Mouse (Mus musculus): ENCODE measurements at regions not wholly inside any gene's neighbourhood (a gene's known extent, or its start where the extent isn't known, plus 50 kb on each side); places are given as distances from the start of the nearest gene placed in this dataset.

DNA sequence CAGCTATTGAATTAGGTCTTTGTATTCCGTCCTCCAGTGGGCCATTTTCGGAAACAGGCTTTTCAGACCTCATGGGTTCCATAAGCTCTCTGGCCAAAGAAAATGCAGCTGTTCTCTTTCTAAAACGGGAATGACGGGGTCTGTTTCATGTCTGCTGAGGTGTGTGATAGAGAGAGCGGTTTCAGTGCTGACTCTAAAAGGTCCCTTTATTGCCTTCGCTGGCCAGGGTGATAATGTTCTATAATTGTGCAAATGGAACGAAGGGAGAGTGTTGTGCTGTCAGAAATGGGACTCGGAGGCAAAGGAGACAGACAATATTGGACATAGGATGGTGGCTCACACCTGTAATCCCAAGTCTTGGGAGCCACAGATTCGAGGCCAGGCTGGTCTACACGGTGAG, 53.5 kb upstream of the Osbpl8 start:
- ATAC-seq (replicated peaks; ENCODE audit: low FRiP score, poor library complexity, severe bottlenecking), result no peak

DNA sequence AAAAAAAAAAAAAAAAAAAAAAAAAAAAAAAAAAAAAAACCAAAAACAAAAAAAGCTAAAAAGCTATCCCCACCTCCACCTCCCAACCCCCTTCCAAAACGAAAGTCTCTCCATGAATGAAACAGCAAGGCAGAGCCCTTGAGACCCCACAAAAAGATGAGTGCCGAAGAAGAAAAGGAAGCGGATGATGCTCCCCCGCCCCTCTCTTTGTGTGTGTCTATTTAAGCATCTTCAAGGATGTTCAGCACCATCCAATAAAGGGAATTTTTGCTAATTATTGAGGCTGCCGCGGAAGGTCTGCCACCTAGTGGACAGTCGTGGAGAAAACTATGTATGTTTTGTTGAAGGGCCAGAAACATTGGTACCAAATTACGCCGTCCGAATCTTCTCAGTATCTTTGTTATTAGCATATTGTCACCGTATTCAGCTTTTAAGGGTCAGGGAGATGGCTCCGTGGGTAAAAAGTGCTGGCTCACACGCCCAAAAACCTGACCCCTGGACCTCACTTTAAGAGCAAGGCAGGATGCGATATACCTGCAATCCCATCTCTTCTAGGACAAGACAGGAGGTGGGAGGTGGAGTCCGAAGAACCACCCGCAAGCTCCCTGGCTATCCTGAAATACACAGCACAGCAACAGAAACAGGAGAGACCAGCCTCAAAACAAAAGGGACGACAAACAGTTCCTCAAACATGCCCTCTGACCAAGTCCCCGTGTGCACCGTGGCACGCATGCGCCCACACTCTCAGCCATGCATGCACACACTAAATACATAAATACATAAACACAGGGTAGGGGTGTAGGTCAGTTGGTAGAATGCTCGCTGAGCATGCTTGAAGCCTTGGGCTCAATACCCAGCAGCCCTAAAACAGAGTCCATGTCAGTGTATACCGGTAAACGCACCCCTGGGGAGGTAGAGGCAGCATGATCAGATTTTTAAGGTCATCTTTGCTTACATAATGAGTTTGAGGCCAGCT, 55.6 kb upstream of the Osbpl8 start:
- peak; percentile 79 for ATAC-seq (replicated peaks; ENCODE audit: low FRiP score, poor library complexity, severe bottlenecking)

DNA sequence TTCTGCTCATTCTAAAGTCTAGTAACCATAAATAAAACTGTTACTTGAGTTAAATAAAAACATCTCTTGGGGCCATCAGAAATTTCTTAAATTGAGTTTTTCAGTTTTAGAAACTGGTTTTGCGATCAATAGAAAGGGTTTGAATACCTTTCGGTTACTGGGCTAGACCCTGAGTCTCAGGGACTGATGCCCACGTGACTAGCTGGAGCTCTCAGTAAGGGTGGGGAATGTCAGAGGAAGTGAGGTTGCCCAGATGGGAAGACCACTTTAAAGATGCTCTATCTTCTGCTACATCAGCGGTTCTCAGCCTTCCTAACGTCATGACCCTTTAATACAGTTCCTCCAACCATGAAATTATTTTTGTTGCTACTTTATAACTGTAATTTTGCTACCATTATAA, 56.7 kb upstream of the Osbpl8 start:
- ATAC-seq (replicated peaks; ENCODE audit: low FRiP score, poor library complexity, severe bottlenecking), result no peak

DNA sequence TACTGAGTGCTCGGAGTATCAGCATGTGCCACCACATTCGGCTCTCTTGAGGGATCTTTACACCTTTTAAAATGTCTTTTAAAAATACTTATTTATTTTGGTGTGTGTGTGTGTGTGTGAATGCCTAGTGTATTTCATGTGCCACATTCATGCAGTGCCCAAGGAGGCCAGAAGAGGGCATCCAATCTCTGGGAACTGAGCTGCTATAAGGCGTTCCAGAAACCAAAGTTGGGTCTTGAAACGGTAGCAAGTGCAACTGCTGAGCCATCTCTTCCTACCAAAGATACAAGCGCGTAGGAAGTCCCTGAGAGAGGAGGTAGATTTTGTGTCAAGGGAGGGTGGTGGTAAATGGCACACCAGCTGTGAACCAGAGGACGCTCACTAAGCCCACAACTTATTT, 57.2 kb upstream of the Osbpl8 start:
- peak; percentile 70 for ATAC-seq (replicated peaks; ENCODE audit: low FRiP score, poor library complexity, severe bottlenecking)

DNA sequence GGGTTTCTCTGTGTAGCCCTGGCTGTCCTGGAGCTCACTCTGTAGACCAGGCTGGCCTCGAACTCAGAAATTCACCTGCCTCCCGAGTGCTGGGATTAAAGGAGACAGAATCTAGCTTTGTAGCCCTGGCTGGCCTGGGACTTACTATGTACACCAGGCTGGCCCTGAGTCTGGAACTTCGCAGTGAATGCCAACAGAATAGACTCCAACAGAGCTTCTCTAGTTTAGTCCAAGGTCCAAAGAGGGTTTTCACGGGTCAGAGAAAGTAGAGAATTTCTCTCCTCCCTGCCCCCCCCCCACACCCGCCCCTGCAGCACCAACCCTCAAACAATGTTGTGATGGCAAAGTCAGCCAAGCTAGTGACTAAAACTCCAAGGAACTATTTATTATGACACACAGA, 58.1 kb upstream of the Osbpl8 start:
- no peak for ATAC-seq (replicated peaks; ENCODE audit: low FRiP score, poor library complexity, severe bottlenecking)

DNA sequence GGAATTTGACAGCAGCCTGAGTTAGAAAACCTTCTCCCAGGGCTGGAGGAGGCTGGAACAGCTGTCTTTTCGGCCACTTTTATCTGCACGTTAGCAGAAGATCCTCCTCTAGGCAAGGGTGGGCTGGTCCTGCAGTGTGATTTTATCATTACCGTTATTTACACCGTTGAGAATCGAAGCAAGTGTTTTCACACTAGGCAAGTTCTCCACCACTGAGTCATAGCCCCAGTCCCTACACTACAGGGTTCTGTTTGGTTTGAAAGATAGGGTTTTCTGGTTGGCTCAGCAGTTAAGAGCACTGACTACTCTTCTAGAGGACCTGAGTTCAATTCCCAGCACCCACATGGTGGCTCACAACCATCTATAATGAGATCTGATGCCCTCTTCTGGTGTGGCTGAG, 58.9 kb upstream of the Osbpl8 start:
- ATAC-seq (replicated peaks; ENCODE audit: low FRiP score, poor library complexity, severe bottlenecking), result no peak

DNA sequence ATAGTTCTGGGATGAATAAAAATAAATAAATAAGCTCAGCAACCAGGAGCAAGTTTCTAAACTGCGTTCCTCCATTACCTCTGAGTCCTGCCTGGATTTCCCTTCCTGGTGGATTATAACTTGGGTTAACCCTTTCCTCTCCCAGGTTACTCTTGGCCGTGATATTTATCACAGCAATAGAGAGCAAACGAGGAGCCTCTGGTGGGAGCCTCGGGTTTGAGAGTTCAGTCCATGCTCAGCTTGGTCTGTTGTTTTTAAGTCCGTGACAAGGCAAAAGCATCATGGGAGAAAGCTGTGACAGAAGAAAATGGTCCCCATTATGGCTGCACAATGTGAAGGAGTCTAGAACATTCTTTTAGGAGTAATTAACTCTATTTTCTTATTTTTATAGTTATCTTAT, 61.0 kb upstream of the Osbpl8 start:
- no peak for ATAC-seq (replicated peaks; ENCODE audit: low FRiP score, poor library complexity, severe bottlenecking)

DNA sequence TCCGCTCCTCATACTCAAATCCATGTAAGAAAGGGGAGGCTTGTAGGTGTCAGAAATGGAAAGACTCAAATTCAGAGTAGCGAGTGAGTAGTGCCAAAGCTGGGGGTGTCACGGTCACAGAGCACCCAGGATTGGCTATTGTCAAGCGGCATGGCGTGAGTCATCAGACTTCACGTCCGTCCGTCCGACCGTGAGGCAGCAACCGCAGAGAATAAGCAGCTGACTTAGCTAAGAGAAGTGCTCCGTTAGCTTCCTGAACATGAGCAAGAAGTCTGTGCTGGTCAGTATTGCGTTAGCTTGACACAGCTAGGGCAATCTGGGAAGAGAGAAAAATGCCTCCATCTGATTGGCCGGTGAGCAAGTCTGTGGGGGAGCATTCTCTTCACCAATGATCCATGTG, 61.5 kb upstream of the Osbpl8 start:
- ATAC-seq (replicated peaks; ENCODE audit: low FRiP score, poor library complexity, severe bottlenecking), result no peak

DNA sequence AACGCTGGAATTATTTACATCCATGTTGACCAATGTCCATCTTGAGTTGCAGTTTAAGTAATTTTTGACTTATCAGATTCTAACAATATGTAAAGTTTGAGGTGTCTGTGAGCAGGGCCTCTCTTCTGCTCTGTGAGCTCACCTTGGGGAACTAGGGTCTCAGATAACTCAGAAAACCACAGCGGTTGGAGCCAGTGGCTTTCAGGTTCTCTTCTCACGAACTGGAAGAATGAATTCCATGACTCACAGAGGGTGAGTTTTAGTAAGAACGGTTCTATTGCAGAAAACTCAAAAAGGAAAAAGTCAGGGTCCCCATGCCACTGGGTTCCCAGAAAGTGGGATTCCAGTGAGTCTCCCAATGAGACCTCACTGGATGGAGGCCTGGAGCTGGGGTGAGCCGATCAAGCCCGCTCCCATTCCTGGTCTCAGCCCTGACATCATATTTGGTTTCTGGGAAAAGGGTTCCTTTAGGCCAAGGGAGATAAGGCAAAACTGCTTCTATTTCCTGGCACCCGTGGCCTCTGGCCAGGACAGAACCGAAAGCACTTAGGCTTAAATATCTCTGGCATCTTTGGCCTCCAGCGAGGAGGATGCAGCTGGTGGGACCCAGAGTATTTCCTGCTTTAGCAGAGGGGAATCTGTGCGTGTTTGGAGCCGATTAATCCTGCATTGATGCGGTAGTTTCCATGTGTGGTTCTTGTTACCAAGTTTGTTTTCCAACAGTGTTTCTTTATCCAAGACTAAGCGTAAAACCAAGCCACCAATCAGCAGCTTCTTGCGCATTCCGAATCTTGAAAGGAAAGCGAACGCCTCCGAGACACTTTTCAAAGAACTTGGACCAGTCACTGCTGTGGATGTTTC, 62.4 kb upstream of the Osbpl8 start:
- no peak for ATAC-seq (replicated peaks; ENCODE audit: low FRiP score, poor library complexity, severe bottlenecking)

DNA sequence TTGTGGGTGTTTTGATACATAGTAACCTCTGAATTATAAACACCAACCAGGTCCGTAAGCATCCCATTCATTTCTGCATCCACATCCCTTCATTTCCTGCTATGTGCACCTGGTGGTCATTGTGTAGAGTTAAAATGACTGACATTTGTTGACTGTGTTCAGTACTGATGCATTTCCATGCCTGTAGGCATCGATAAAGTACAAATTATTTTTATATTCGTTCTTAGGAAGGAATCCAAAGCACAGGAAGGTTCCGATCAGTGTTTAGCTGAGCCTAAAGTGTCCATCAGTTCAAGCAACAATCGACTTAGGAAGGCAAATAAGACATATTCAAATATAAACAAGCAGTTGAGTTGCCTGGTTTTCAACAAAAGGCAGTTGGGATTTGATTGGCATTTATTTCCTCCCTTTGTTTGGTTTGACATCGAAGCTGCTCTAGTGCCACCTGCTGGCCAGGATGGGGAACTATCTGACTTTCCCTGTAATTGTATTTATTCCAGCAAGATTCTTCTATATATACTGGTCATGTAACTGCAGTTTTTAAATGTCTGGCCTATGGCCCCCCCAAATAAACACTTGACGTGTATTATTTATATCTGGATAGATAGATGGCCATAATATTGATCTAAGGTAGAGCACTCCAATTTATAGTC, 64.6 kb upstream of the Osbpl8 start:
- peak; percentile 74 for ATAC-seq (replicated peaks; ENCODE audit: low FRiP score, poor library complexity, severe bottlenecking)

DNA sequence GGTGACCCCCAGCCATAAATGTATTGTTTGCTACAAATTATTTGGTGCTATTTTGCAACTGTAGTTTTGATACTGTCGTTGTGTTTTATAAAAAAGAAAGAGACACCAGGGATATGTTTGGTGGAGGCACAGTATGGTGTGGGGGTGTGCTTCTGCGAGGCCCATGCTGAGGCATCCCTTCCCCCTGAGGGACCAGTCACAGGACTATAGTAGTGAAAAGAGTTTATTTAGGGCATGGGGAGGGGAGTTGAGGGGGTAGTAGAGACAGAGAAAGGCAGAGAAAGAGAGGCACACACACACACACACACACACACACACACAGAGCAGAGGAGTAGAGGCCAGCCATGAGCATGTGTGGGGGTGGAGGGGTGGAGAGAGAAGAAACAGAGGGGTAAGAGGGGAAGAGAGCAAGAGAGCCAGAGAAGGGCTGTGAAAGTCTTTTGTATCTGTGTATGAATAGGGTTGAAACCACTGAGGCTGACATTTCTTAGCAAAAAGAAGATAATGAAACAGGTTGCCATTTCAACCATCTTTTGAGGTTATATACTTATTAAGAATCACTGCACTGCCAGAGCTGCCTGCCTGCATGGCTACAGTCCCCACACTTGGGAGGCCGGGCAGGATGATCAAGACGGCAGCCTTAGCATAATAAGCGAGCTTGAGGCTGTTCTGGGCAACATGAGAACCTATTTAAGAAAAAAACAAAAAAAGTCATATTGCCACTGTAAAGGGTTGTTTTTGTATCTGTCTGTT, 65.3 kb upstream of the Osbpl8 start:
- ATAC-seq (replicated peaks; ENCODE audit: low FRiP score, poor library complexity, severe bottlenecking), result no peak

DNA sequence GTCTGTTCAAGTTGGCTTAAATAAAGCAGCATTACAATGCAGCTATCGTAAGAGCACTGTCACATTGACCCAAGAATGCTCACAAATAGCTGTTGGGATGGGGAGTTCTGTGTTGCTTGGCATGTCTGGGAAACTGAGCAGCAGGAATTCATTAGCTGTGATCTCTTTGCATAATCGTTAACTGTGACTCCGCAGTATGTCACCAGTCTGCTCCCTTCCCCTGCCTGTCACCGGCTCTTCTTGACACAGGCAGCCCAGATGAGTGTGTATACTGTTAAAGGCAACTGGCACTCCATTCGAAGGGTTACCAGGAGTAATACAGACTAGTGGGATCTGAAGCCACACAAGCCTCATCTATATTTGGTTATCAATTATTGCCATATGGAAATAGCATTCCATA, 67.3 kb upstream of the Osbpl8 start:
- ATAC-seq (replicated peaks; ENCODE audit: low FRiP score, poor library complexity, severe bottlenecking), result no peak

DNA sequence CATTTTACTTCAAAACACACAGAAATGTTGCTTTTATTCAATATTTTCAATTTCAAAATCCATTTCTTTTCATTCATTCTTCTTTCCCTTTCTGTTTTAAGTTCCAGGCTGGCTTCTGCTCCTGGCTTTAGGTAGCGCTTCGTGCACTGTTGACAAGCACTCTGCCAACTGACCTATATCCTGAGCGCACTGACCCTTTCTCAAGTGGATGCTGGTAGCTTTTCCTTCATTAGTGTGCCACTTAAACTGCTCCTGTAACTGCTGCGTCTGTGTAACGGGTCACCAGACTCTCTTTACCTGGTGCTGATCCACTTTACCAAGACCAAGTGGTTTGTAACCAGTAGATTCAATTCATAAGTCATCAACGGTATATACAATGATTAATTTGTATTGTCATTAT, 67.7 kb upstream of the Osbpl8 start:
- no peak for ATAC-seq (replicated peaks; ENCODE audit: low FRiP score, poor library complexity, severe bottlenecking)

DNA sequence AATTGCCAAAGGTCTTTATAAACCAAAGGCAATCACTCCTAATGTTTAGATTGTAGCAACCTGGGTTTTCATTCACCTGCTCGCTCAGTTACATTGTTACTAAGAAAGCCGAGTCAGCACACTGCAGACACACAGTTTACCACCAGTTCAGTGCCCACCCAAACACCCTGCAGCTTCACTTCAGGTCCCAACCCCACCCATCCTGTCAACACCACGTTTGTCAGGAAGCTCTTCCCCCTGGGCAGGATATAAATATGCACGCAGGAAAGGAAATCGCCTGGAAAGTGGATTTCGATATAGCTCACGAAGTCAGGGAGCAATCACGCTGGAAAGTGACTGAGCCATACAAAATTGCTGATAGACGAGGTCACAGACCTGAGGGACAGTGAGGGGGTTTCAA, 70.1 kb upstream of the Osbpl8 start:
- ATAC-seq (replicated peaks; ENCODE audit: low FRiP score, poor library complexity, severe bottlenecking), result no peak

DNA sequence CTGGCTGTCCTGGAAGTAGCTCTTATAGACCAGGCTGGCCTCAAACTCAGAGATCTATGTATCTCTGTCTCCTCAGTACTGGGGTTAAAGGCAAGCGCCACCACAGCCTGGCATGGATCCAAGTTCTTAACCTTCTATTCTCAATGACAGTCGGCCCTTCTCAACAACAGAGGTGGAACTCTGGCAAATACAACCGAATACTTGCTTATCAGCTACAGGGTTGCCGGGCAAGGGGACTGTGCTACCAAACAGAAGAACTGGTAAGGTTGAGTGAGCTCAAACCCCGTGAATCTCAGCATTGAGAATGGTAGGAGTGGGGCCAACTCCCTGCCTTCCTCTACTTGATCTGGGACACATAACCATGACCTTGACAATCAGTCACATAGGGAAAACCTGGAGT, 75.2 kb upstream of the Osbpl8 start:
- no peak for ATAC-seq (replicated peaks; ENCODE audit: low FRiP score, poor library complexity, severe bottlenecking)

DNA sequence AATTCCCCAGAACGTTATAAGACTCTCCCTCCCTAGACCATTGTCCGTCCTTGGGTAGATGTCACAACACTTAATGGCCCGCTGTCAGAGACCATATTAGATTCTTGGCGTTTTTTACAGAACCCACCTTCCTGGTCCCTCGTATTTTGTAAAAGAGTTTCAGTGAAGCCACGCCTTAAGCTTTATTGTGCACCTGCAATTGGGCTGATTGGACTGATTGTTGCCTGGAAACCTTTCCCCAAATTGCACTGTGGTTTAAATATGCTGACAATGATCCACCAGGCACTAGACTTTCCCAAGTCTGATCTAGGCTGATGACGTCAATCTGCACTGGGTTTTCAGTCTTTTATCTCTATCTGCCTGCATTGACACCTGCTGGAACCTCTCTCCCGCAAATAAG, 75.6 kb upstream of the Zdhhc17 start:
- no peak for ATAC-seq (replicated peaks; ENCODE audit: low FRiP score, poor library complexity, severe bottlenecking)

DNA sequence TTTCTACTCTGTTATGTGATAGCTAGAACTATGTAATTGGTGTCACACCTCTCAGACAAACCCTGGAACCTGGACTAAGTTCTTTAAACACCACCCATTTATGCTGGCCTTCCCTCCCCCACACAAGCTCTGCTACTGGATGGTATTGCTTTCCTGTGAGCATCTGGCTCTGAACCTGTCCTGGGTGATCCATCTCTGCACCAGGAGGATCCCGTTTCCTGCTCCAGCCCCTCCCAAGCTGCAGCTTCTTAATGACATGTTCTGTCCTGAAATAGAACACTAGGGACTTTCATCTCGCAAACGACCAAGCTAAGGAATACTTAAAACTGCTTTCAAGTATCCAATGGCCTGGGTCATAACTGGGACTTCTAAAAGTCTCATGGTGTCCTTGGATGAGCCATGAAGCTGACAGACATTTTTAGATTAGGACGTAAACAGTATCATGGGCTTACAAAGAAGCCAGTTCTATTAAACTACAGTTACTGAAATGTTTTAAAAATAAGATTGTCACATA, 74.4 kb upstream of the Zdhhc17 start:
- ATAC-seq (replicated peaks; ENCODE audit: low FRiP score, poor library complexity, severe bottlenecking), result no peak

DNA sequence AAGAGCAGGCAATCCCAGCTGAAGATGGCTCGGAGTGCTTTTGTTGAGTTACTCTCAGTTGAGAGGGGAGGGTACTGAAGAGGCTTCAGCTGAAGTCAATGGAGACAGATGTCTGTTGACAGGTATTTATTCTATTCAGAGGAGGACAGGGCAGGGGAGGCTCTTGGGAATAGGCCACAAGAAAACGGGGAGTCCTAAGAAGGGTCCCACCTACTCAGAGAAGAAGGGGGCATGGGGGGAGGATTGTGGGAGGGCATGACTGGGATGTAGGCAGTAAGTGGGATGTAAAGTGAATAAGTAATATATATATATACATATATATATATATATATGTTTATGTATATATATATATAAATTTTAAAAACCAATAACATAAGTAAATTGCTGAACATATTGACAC, 73.9 kb upstream of the Zdhhc17 start:
- ATAC-seq (replicated peaks; ENCODE audit: low FRiP score, poor library complexity, severe bottlenecking), result no peak

DNA sequence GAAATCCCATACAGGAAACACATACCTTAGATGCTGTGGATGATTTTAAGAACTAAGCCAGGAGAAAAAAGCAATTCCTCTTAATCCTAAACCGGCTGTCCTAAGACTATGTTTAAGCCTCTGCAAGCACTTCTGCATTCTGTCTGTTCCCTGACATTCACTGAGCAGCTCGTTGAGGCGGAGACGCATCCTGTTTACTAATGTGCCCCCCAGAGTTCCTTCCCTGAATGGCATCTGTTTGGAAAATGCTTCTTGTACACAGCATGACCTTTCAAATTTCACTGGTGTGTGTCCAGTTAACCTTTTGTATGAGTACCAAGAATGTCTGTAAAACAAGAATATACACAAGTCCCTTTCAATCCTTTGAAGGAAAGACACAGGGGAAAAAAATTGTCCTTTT, 73.4 kb upstream of the Zdhhc17 start:
- ATAC-seq (replicated peaks; ENCODE audit: low FRiP score, poor library complexity, severe bottlenecking), result no peak

DNA sequence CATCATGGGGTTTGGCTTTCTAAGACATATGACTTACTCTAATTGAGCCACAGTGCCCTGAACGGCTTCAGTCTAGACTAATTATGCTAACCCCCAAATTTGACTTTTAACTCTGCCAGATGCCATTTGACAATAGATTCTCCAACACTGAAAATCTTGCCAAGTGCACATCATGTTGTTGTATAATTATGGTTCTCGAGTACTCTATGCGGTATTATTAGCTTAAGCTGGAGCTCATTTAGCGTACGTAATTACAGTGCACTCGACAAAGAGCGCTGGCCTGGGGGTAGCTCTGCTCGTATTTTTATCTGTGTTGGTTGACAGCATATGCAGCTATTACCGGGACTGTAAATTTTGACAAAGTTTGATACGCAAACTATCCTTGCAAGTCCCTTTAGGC, 70.4 kb upstream of the Zdhhc17 start:
- ATAC-seq (replicated peaks; ENCODE audit: low FRiP score, poor library complexity, severe bottlenecking), result no peak
